Mouse (Mus musculus) lung, postnatal 0 days (tissue): ENCODE measurements at regions not wholly inside any gene's neighbourhood (a gene's known extent, or its start where the extent isn't known, plus 50 kb on each side); places are given as distances from the start of the nearest gene placed in this dataset.

Experiments
- CTCF ChIP-seq: IDR thresholded peaks from 2 replicates; pipeline ENCODE4 v1.5.1; 2016; ENCODE audit warnings: antibody characterized with exemption, mild to moderate bottlenecking
- EP300 ChIP-seq: IDR thresholded peaks from 2 replicates; pipeline ENCODE4 v1.6.1; 2016; ENCODE audit warnings: antibody characterized with exemption, mild to moderate bottlenecking, control low read depth

- TF ChIP-seq CTCF (no peak), EP300 (no peak)
Measured at GRCm38 (mm10) chr9:62174651-62175050, 52.2 kb upstream of the Glce start.
